Mouse (Mus musculus) ES-E14 (cell line): ENCODE measurements around the gene Hist1h4a. TPM values are rescaled to one million over a fixed set of nuclear protein-coding genes. Genes with fewer than 3 reads are reported as not detected.

ENCODE experiments used
- DNase-seq: peaks from one replicate; pipeline ENCODE4 v3.0.0-alpha.2; 2013; ENCODE audit warnings: low read depth, low spot score
- H3K27ac ChIP-seq: 2 replicates; pipeline ENCODE4 v1.5.1; 2012; ENCODE audit warnings: low read depth, mild to moderate bottlenecking, low read length, moderate library complexity, mixed read lengths; ENCODE audit not compliant: poor library complexity, insufficient read depth, severe bottlenecking
- H3K36me3 ChIP-seq: 2 replicates; pipeline ENCODE4 v1.6.1; 2012; ENCODE audit warnings: mild to moderate bottlenecking, low read length, moderate library complexity, mixed read lengths; ENCODE audit not compliant: control insufficient read depth, poor library complexity, insufficient read depth, severe bottlenecking
- H3K4me1 ChIP-seq, 2 experiments: fragments of 150-350 bp in 1 of 2; sonication (generic) in 1 of 2; 2 replicates each; pipeline ENCODE4 v1.6.1; 2012; ENCODE audit warnings: low read length in 2 of 2, mild to moderate bottlenecking in 1 of 2, mixed read lengths in 1 of 2; ENCODE audit not compliant: control insufficient read depth in 2 of 2, insufficient read depth in 2 of 2, poor library complexity in 1 of 2
- H3K4me3 ChIP-seq, 2 experiments: fragments of 150-350 bp in 1 of 2; sonication (generic) in 1 of 2; 2 replicates each; pipeline ENCODE4 v1.5.1; 2012; ENCODE audit warnings: low read length in 2 of 2, low read depth in 1 of 2, mild to moderate bottlenecking in 1 of 2, mixed read lengths in 1 of 2; ENCODE audit not compliant: insufficient read depth in 1 of 2, poor library complexity in 1 of 2, severe bottlenecking in 1 of 2
- H3K9ac ChIP-seq: 2 replicates; pipeline ENCODE4 v1.6.1; 2012; ENCODE audit warnings: low read depth, mild to moderate bottlenecking, low read length, mixed read lengths; ENCODE audit not compliant: poor library complexity, insufficient read depth, severe bottlenecking
- H3K9me3 ChIP-seq: fragments of 150-350 bp; sonication (generic); 2 replicates; pipeline ENCODE4 v1.6.1; 2012; ENCODE audit warnings: low read depth, mild to moderate bottlenecking, low read length; ENCODE audit not compliant: control insufficient read depth, insufficient read depth
- CHD2 ChIP-seq: IDR thresholded peaks from 2 replicates; pipeline ENCODE4 v1.6.1; 2014; ENCODE audit warnings: mild to moderate bottlenecking, low read depth, low read length, inconsistent platforms
- HCFC1 ChIP-seq: IDR thresholded peaks from 2 replicates; pipeline ENCODE4 v1.6.1; 2012; ENCODE audit warnings: low read length, inconsistent platforms, borderline replicate concordance; ENCODE audit not compliant: insufficient read depth
- MAFK ChIP-seq: IDR thresholded peaks from 2 replicates; pipeline ENCODE4 v1.6.1; 2014; ENCODE audit warnings: mild to moderate bottlenecking, low read depth, low read length, inconsistent platforms; ENCODE audit not compliant: insufficient read depth
- ZC3H11A ChIP-seq: IDR thresholded peaks from 2 replicates; pipeline ENCODE4 v1.6.1; 2012; ENCODE audit warnings: low read depth, mild to moderate bottlenecking, inconsistent platforms, low read length, borderline replicate concordance
- ZNF384 ChIP-seq: IDR thresholded peaks from 2 replicates; pipeline ENCODE4 v1.6.1; 2012; ENCODE audit warnings: low read depth, low read length, inconsistent platforms
- in situ Hi-C, 2 experiments: fragments of 600-800 bp; cut with MboI; formaldehyde crosslinking; loops; one replicate each; pipeline ENCODE4 v1.15.1; 2025; ENCODE audit warnings: low sequenced_read_pairs in 2 of 2, inconsistent platforms in 1 of 2; ENCODE audit not compliant: unreplicated experiment in 2 of 2
- total RNA-seq: library from RNA; depleted of rRNA; stranded (reverse); fragments of 300-350 nt; gene quantifications from 2 replicates; pipeline ENCODE4 v1.2.3, GENCODE M21; 2012; rRNA removed

The Hist1h4a gene
- total RNA-seq, 1 experiment, result 1,744 TPM

GRCm38 (mm10) chr13:23717176-23717575 lies 43.9 kb downstream of the Hist1h4a start:
- Histone ChIP-seq H3K27ac (no peak overlapping the region), H3K4me1 (no peaks in the 10 kb centered on the region; a peak in 1 of 4 replicates), H3K36me3 (no peaks in the 10 kb centered on the region), H3K4me3 (no peak overlapping the region), H3K9me3 (no peaks in the 10 kb centered on the region), H3K9ac (no peak overlapping the region)
- TF ChIP-seq ZC3H11A, result no peak
- no peak for TF ChIP-seq CHD2
- TF ChIP-seq HCFC1, result no peak
- no peak for TF ChIP-seq MAFK
- no peak for TF ChIP-seq ZNF384
- DNase-seq, result no peak
- in situ Hi-C loops, result no loop called here

- no peak for DNase-seq
- H3K4me1 ChIP-seq, result no peaks in the 10 kb centered on the region; a peak in 1 of 4 replicates
- H3K36me3 ChIP-seq, result no peaks in the 10 kb centered on the region
- no peak overlapping the region for H3K4me3 ChIP-seq
- in situ Hi-C loops, result no loop called here
- TF ChIP-seq MAFK (no peak), HCFC1 (no peak), ZC3H11A (no peak), ZNF384 (no peak), CHD2 (no peak)
- no peak overlapping the region for H3K9ac ChIP-seq
- H3K9me3 ChIP-seq, result no peaks in the 10 kb centered on the region
- H3K27ac ChIP-seq, result no peak overlapping the region
Observed at GRCm38 (mm10) chr13:23716261-23717042, 44.6 kb downstream of the Hist1h4a start.

Other genes starting within 250 kb of the Hist1h4a start
- gene Hist1h4h, start 230.2 kb downstream of the Hist1h4a start, total RNA-seq, result 2,382 and 2,804 TPM in 2 replicates
- gene Hist1h2af, start 227.3 kb downstream of the Hist1h4a start, total RNA-seq, result 1,402 and 1,887 TPM in 2 replicates
- gene Hist1h3g, start 225.8 kb downstream of the Hist1h4a start, total RNA-seq, result 436 and 621 TPM in 2 replicates
- 98.5 and 146 TPM in 2 replicates for gene Hist1h2bh, start 217.8 kb downstream of the Hist1h4a start, total RNA-seq
- gene Hist1h3f, start 217.2 kb downstream of the Hist1h4a start, total RNA-seq, result 245 and 289 TPM in 2 replicates
- gene Hist1h4f, start 209.6 kb downstream of the Hist1h4a start, total RNA-seq, result 1,886 and 2,172 TPM in 2 replicates
- gene Hist1h1d, start 208.0 kb downstream of the Hist1h4a start, total RNA-seq, result 68.4 and 97.6 TPM in 2 replicates
- 792 and 864 TPM in 2 replicates for gene Hist1h3e, start 198.9 kb downstream of the Hist1h4a start, total RNA-seq
- 587 and 755 TPM in 2 replicates for gene Hist1h2ae, start 190.0 kb downstream of the Hist1h4a start, total RNA-seq
- gene Hist1h2bg, start 189.8 kb downstream of the Hist1h4a start, total RNA-seq, result 1,383 and 2,074 TPM in 2 replicates
- gene Hist1h2bf, start 187.0 kb downstream of the Hist1h4a start, total RNA-seq, result 677 and 970 TPM in 2 replicates
- 1,000 and 1,148 TPM in 2 replicates for gene Hist1h2ad, start 186.8 kb downstream of the Hist1h4a start, total RNA-seq
- 80.2 and 103 TPM in 2 replicates for gene Hist1h3d, start 185.5 kb downstream of the Hist1h4a start, total RNA-seq
- gene Hist1h4d, start 179.6 kb downstream of the Hist1h4a start, total RNA-seq, result 713 and 869 TPM in 2 replicates
- 119 and 195 TPM in 2 replicates for gene Hist1h2be, start 140.1 kb downstream of the Hist1h4a start, total RNA-seq
- 131 and 207 TPM in 2 replicates for gene Hist1h1e, start 138.7 kb downstream of the Hist1h4a start, total RNA-seq
- gene Hist1h2ac, start 77.3 kb downstream of the Hist1h4a start, total RNA-seq, result 112 and 141 TPM in 2 replicates
- gene Hist1h2bc, start 77.0 kb downstream of the Hist1h4a start, total RNA-seq, result 355 and 545 TPM in 2 replicates
- gene Hist1h1t, start 65.4 kb downstream of the Hist1h4a start, total RNA-seq, result 7.7 and 13.3 TPM in 2 replicates
- 326 and 496 TPM in 2 replicates for gene Hist1h4c, start 62.8 kb downstream of the Hist1h4a start, total RNA-seq
- gene Hfe, start 50.4 kb downstream of the Hist1h4a start, total RNA-seq, result 1.1 and 1.5 TPM in 2 replicates
- gene Hist1h1c, start 22.4 kb downstream of the Hist1h4a start, total RNA-seq, result 379 and 496 TPM in 2 replicates
- gene Hist1h3c, start 15.6 kb downstream of the Hist1h4a start, total RNA-seq, result 970 and 1,161 TPM in 2 replicates
- gene Hist1h2bb, start 14.5 kb downstream of the Hist1h4a start, total RNA-seq, result 1,224 and 1,736 TPM in 2 replicates
- 2,399 and 2,956 TPM in 2 replicates for gene Hist1h2ab, start 10.1 kb downstream of the Hist1h4a start, total RNA-seq
- gene Hist1h3b, start 9.0 kb downstream of the Hist1h4a start, total RNA-seq, result 667 and 954 TPM in 2 replicates
- 1,054 and 1,339 TPM in 2 replicates for gene Hist1h4b, start 4.2 kb downstream of the Hist1h4a start, total RNA-seq
- 470 and 728 TPM in 2 replicates for gene Hist1h3a, start 1.2 kb upstream of the Hist1h4a start, total RNA-seq
- gene Hist1h1a, start 2.4 kb upstream of the Hist1h4a start, total RNA-seq, result 1,149 and 1,468 TPM in 2 replicates
- gene Trim38, start 8.7 kb upstream of the Hist1h4a start, total RNA-seq, result 0.21 and 0.40 TPM in 2 replicates
- not detected in 2 replicates for gene Slc17a2, start 45.8 kb upstream of the Hist1h4a start, total RNA-seq
- not detected in 2 replicates for gene Slc17a3, start 78.2 kb upstream of the Hist1h4a start, total RNA-seq
- gene Slc17a1, start 106.5 kb upstream of the Hist1h4a start, total RNA-seq, result not detected in 2 replicates
- gene Slc17a4, start 153.8 kb upstream of the Hist1h4a start, total RNA-seq, result not detected in 2 replicates
- 37.2 and 67.4 TPM in 2 replicates for gene Hist1h2ba, start 172.9 kb upstream of the Hist1h4a start, total RNA-seq
- gene Hist1h2aa, start 173.2 kb upstream of the Hist1h4a start, total RNA-seq, result 140 and 167 TPM in 2 replicates
- not detected in 2 replicates for gene Scgn, start 230.0 kb upstream of the Hist1h4a start, total RNA-seq